Mouse (Mus musculus) C2C12 (cell line): ENCODE results near the gene Cyb5b.

ENCODE experiments used
- MAX ChIP-seq: IDR thresholded peaks from one replicate; pipeline ENCODE4 v1.6.1; 2011; ENCODE audit warnings: mild to moderate bottlenecking, control low read depth
- MYOG ChIP-seq: IDR thresholded peaks from one replicate; pipeline ENCODE4 v1.6.1; 2011; ENCODE audit not compliant: control insufficient read depth, insufficient read length; ENCODE audit errors: extremely low read depth

DNA sequence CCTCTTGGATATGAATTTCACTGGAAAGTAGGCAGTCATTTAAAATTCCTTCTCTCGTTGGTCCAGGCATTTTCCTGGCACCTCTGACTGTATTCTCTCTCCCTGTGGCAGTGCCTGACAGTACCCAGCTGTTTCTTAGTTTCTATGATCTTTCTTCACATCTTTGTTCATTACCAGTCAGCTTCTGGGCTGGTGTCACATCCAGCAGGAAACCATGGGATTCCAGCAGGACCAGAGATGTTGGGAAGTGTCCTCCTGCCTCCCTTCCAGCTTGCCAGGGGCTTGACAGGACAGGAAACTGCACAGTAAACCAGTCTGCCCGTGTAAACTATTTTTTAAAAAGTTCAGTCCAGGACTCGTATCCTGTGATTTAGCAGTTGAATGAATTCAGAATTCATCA lies 34.6 kb downstream of the Cyb5b start:
- no peak for TF ChIP-seq MAX
- TF ChIP-seq MYOG, result no peak
